In the genomic region with DNA sequence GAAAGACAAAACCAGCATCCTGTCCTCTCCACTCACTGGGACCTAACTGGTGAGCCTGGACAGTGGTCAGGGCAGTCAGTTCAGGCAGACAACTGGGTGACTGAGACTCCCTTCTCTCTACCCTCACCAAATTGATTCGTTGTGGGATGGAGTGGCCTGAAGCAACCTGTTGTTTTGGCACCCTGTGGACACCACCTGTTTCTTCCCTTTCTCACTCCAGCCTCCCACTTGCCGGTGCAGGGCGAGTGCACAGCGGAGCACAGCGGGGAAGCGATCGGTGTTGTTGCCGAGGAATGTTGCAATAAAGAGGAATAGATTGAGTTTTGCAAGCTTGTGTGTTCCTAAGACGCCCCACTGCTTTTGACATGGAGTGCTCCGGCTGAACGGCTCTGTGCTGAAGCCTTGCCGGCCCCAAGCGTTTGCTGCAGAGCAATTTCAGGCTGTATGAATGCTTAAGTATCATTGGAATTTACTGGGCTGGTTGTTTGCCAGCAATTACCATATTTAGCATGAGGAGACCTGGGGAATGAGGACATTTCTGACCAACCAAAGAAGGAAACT, we compare ENCODE assay signal across 8 mouse cellular contexts. TPM values are rescaled to one million over a fixed set of nuclear protein-coding genes. Genes with fewer than 3 reads are reported as not detected.
A peak's percentile ranks its signal among the peaks of the same experiment; 100 is the strongest.
DNase-seq lines count a peak whose midpoint lies in the region; ATAC-seq and TF ChIP-seq lines count a peak whose summit lies in the region.

No protein-coding gene starts in this region.

- TF ChIP-seq CTCF in heart, postnatal 0 days (IDR thresholded peaks at IDR 0.05; ENCODE audit: low read depth) = no peak

- no peaks in the 10 kb centered on the region for H3K36me3 ChIP-seq in embryonic facial prominence, embryonic 15.5 days
- no peaks in the 10 kb centered on the region for H3K36me3 ChIP-seq in heart, postnatal 0 days (replicated peaks; ENCODE audit: control insufficient read depth, insufficient read depth, low read length)

- no peaks in the 10 kb centered on the region for H3K9me3 ChIP-seq in embryonic facial prominence, embryonic 15.5 days (replicated peaks)
- H3K9me3 ChIP-seq in heart, postnatal 0 days (replicated peaks; ENCODE audit: control insufficient read depth, low read length) = no peaks in the 10 kb centered on the region

- no peak; the same call in 1 of the 2 replicates for TF ChIP-seq EP300 in heart, postnatal 0 days (IDR thresholded peaks at IDR 0.05; ENCODE audit: low read depth)

- ATAC-seq in embryonic facial prominence, embryonic 15.5 days (ENCODE audit: insufficient number of reproducible peaks, low FRiP score, low TSS enrichment, low read depth) = peak; percentile 79
- peak; percentile 67 for ATAC-seq in heart, postnatal 0 days (ENCODE audit: insufficient read depth, low read depth)
- peak; percentile 69 for ATAC-seq in megakaryocyte progenitor cell, adult 5-6 weeks (replicated peaks; ENCODE audit: poor library complexity)
- no peak for ATAC-seq in CD4-positive, CD25-positive, alpha-beta regulatory T cell, adult 4 months

- peak; percentile 74 for DNase-seq in urinary bladder, postnatal 14 days (ENCODE audit: low spot score)
- no peak for DNase-seq in urinary bladder, adult 2 months (ENCODE audit: low spot score)
- peak; percentile 90 for DNase-seq in heart, postnatal 0 days (ENCODE audit: low spot score)
- DNase-seq in kidney, postnatal 36 days = peak; percentile 68 to 87
- peak; percentile 59 for DNase-seq in testis, postnatal 10 days (ENCODE audit: low spot score)

- WGBS in embryonic facial prominence, embryonic 15.5 days = 8% methylated on average over 13 of the region's 13 CpGs
- WGBS in heart, postnatal 0 days = 18% methylated on average over 13 of the region's 13 CpGs

- H3K4me1 ChIP-seq in embryonic facial prominence, embryonic 15.5 days = peaks cover 64% of the 10 kb centered on the region
- H3K4me1 ChIP-seq in heart, postnatal 0 days (ENCODE audit: control insufficient read depth, insufficient read depth) = peaks cover 63% of the 10 kb centered on the region

- peak overlapping the region; percentile 42 for H3K4me2 ChIP-seq in embryonic facial prominence, embryonic 15.5 days (replicated peaks)
- peak overlapping the region; percentile 64 for H3K4me2 ChIP-seq in heart, postnatal 0 days (ENCODE audit: low read depth, low read length)

- H3K27me3 ChIP-seq in embryonic facial prominence, embryonic 15.5 days = no peaks in the 10 kb centered on the region
- no peaks in the 10 kb centered on the region for H3K27me3 ChIP-seq in heart, postnatal 0 days (ENCODE audit: control insufficient read depth, insufficient read depth, low read length)

- H3K4me3 ChIP-seq in embryonic facial prominence, embryonic 15.5 days (replicated peaks) = peak overlapping the region; percentile 17; the same call in 1 of the 2 replicates
- H3K4me3 ChIP-seq in heart, postnatal 0 days (ENCODE audit: low read depth, low read length) = peak overlapping the region; percentile 21

- peak overlapping the region; percentile 82 for H3K27ac ChIP-seq in embryonic facial prominence, embryonic 15.5 days (replicated peaks)
- peak overlapping the region; percentile 95 for H3K27ac ChIP-seq in heart, postnatal 0 days (ENCODE audit: low read depth)

- H3K9ac ChIP-seq in embryonic facial prominence, embryonic 15.5 days = no peak overlapping the region
- H3K9ac ChIP-seq in heart, postnatal 0 days (replicated peaks; ENCODE audit: low read depth, low read length) = peak overlapping the region; percentile 49

RNA-seq across cellular contexts. Expression of a gene that starts 11.0 kb away (rescaled TPM):
- 23.1 and 31.2 TPM in 2 replicates for polyA plus RNA-seq in urinary bladder, adult 2 months (2012; rRNA removed)
- polyA plus RNA-seq in embryonic facial prominence, embryonic 15.5 days (2015; fragmentation: Nextera tagmentation; extraction: Ambion mirVana) = 30.6 and 31.8 TPM in 2 replicates
- 40.2 and 53.7 TPM in 2 replicates for total RNA-seq in heart, postnatal 0 days (2014; rRNA removed; ENCODE audit: low replicate concordance)
- polyA plus RNA-seq in heart, postnatal 0 days (2015; fragmentation: Nextera tagmentation; extraction: Ambion mirVana) = 5.5 and 6.0 TPM in 2 replicates
- total RNA-seq in megakaryocyte progenitor cell, adult 5-6 weeks (2015) = 23.5 and 23.6 TPM in 2 replicates
- total RNA-seq in megakaryocyte progenitor cell, adult 5-6 weeks (2017) = 20.9 and 21.8 TPM in 2 replicates
- 10 to 100 TPM; 13.9 to 18.8 TPM for polyA plus RNA-seq in CD4-positive, CD25-positive, alpha-beta regulatory T cell, adult 4 months (2017; shearing (Covaris generic))
